Mouse (Mus musculus) B cell, adult 2 months (primary cell): Measurements from ENCODE around the gene Usp12.
A peak's percentile ranks its signal among the peaks of the same experiment; 100 is the strongest.

Experiments used
- DNase-seq, 2 experiments: peaks; one replicate each; pipeline ENCODE4 v3.0.0; 2022

The Usp12 gene

GRCm38 (mm10) chr5:146795728-146796127, 922 bp upstream of the Usp12 start:
- DNase-seq = no peak

DNA sequence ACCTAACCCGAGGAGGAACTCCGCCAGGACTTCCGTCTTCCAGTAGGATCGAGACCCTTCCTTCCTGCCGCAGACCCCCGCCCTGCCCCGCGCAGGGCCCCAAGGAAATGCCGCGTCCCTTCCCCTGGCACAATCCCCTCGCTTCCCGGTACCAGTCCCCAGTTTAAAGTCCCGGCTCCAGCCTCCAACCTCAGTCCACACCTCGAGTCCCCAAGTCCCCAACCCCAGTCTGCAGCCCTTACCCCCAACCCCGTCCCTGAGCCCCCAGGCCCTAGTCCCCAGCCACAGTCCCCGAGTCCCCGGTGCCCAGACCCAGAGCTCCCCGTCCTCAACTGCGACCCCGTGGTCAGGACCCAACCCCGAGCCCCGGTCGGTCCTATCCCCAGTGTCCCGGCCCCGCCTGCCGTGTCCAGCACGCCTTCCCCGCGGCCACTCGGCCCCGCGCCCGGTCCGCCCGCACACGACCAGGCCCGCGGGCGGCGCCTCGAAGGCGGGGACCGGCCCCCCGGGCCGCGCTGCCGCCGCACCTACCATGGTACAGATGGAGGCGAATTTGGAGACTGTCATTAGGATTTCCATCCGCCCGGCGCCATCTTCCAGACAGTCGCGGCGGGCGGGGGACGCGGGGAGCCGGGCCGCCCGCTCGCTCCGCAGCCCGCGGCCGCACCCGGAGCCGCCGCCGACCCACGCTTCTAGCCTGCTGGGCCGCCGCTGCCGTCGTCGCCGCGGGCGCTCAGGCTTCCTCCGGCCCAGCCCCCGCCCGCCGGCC, 538 bp downstream of the Usp12 start:
- no peak for DNase-seq

DNA sequence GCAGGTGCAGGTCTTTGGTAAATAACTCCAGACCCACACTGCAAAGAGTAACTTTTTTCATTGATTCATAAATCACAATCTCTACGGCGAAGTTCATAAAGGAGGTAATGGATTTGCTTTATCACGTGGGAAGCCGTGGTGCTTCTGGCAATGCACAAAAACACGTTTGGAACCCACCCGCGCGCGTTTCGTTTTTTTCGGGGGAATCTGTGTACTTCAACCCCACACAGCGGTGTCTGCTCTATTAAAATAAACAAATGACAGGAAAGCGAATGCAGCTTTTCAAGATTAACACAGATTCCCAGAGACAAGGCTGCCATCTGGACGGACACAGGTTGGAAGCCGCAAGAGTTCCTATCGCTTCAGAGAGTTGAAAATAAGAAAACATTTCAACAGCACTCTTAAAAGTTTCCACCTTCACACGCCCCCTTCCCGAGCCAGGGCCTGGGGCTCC, 1.1 kb downstream of the Usp12 start:
- DNase-seq = peak in 1 of 2 experiments; percentile 31

DNA sequence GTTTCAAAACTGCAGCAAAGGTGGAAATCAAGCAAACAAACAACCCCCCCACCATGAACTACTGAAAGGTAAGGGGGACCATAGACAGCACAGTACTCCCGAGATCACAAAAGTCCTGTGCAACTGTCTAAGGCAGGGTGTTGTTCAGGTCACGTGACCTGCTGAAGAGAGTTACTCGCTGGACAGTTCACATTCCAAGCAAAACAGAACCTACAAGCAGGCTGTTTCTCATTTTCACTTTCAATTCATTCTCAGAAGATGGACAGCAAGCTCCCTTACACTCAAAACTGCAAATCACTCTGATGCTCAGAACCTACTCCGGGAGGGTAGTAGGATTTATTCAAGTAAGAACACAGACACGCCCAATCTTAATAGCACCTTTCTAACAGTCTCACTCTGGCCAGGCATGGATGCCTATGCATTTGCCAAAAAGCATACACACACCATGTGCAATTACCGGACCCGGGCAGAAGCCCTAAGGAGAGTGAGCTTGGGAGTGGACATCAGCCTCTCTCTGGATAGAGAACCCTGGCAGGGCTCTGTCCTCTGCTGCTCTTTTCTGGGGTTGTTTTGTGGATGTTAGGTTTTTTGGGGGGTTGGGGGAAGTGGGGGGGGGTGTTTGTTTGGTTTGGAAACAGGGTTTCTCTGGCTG, 2.5 kb downstream of the Usp12 start:
- DNase-seq = no peak

DNA sequence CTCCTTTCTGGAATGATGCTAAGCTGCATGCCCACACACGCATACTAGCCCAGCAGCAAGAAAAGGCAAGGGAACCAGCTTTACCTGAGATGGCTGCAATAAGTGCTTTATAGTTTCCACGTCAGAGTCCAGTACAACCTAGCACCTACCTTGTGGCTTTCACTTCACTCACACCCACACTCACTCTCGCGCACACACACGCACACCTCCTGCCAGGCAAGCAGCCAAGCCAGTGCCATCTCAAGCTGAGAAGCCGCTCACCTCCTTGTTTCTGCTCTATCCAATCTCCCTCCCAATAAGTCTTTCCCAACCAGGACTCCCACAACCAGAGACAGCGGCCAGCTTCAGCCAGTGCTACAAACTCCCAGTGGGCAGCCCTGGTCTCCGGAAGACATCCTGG, 3.9 kb downstream of the Usp12 start:
- DNase-seq = no peak

DNA sequence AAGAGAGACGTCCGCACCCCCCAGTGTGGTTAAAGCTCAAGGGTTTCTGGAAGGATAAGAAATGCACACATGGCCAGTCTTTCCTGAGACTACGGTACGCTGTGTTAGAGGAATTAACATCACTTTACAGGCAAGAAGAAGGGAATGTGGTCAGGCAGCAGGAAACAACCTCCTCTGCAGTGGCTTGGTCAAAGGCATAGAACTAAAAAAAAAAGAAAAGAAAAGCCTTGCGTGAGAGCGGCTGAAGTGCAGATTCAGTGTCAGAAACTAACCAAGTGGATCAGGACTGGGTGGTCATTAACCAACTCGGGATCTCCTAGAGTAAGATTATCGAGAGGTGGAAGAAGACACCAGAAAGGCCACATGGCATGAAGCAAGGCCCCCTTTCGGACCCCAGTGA, 5.4 kb downstream of the Usp12 start:
- no peak for DNase-seq

DNA sequence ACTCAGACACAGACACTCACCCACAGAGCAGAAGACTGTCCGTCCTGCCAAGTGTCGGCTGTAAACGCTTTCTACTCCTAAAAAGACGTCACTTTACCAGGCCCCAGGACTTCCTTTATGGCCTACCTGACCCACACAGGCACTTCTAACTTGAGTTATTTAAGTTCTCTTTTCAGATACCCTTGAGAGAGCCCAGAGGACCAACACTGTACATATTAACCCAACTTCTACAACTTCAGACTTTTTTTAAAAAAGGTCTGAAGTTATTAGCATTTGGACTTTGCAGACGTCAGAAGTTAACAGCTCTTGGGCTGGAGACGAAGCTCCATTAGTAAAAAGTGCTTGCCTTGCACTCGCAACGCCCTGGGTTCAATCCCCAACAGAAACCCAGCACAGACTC, 8.7 kb downstream of the Usp12 start:
- no peak for DNase-seq

- DNase-seq = no peak
Observed at GRCm38 (mm10) chr5:146783891-146784290, 10.9 kb downstream of the Usp12 start.

DNA sequence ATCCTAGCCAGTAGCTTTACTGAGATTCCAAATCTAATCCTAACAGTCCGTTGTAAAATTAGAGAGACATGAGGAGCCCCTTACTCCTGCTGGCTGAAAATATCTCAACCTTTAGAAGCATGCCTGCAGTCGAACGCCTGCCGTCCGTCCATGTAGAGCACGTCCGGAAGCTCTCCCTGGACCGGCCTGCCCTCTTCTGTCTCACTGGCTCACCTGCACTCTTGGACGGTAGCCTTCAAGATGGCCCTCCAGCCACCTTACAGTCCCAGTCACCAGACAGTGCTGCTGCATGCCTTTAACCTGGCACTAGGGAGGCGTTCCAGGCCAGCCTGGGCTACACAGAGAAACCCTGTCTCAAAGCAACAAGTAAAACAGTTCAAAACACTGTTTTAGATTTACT, 11.5 kb downstream of the Usp12 start:
- DNase-seq = no peak

DNA sequence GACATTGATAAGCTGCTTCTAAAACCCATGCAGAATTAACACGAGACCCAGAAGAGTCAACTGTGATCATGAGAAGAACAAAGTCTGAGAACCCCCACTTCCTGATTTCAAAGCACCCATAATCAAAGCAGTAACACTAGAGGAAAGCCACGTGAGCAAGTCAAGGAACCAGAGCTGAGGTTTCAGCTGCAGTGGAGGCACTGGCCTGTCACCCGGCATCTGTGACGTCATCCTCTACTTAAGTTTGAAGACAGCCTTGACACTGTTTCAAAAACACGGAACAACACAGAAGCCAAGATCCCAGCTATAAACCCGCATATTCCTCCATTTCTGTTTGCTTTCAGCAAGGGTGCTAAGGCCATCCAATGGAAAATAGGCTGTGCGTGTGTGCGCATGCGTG, 13.1 kb downstream of the Usp12 start:
- DNase-seq = peak; percentile 75 to 82

DNA sequence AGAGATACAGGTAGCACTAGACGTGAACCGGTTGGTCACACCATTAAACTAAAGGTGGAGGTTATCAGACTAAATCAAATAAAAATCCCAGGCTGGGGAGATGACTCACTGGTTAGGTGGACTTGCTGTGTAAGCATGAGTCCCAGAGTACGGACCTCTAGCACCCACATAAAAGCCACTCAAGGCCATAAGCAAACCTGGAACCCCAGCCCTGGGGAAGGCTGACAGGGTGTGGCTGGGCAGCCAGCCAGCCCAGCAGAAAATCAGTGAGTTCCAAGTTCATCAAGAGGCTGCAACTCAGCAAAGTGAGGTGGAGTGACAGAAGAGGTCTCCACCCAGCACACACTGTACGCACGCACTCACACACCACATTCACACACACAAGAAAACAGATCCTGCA, 14.9 kb downstream of the Usp12 start:
- DNase-seq = no peak

- DNase-seq = no peak
Observed at GRCm38 (mm10) chr5:146776988-146777639, 17.7 kb downstream of the Usp12 start.

DNA sequence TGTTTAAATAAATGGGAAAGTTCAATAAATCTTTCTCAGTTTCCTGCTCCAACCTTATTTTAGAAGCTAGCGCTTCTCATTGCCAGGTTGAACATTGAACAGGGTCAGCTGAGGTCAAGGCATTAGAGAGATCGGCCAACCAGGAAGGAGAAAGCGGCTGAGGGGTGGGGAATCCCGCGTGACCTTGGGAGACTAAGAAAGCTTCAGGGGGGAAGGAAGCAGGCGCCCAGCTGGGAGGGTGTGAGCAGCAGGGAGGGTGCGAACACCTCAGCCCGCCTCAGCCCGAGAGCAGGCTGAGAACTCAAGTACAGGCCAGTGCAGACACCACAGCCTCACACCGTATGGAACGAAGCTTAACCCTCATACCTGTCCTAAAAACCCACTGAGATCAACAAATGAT, 22.8 kb downstream of the Usp12 start:
- DNase-seq = no peak

DNA sequence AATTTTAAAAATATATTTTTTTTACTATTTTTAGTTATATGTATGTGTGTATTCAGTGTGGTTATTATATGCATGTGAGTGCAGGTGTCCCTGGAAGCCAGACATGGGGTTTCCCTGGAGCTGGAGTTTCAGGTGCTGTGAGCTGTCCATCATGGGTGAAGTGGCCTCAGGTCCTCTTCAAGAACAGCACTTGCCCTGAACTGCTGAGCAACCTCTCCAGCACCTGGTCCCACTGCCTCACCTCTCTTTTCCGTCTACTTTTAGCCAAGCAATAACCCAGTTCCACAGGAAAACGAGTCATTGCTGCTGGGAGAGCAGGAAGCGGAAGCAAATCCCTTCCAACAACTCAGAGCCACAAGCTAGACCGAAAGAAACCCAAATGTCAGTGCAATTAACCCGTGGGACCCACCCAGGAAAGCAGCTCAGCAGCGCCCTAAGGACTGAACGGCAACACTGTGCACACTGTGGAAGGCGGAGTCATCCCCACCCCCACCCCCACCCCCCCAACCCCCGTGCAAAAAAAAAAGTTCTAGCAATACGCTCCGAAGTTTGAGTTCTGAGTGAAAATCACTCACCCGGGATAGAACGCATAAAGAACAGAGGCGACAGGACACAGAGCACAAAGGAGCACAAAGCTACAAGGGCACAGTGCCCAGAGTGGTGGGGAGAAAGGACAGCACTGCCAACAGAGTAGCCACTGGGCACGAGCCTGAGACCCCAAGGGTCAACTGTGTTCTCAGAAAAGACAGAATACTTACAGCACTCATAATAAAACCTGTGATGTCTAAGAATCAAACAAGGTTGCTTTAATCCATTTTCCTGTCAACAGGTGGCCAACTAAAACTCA, 24.6 kb downstream of the Usp12 start:
- no peak for DNase-seq

GRCm38 (mm10) chr5:146765791-146766190, 29.0 kb downstream of the Usp12 start:
- no peak for DNase-seq

DNA sequence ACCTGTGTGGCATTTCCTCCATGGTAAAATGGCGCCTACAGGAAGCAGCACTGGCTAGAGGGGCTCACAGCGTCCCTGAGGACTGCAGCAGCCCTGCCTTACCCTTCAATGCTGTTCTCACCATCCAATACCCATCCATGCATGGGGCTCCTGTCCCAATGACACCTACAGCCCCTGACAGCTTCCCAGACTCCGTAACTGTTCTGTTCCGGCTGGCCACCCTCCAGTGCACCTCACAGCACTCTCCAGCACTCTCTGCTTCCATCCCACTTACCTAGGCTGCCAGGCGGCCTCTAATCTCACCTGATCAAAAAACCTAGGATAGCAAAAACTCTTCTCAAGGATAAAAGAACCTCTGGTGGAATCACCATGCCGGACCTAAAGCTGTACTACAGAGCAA, 35.6 kb downstream of the Usp12 start:
- DNase-seq = no peak

GRCm38 (mm10) chr5:146757921-146758320, 36.9 kb downstream of the Usp12 start:
- DNase-seq = no peak

GRCm38 (mm10) chr5:146757316-146757715, 37.5 kb downstream of the Usp12 start:
- no peak for DNase-seq

GRCm38 (mm10) chr5:146753181-146753580, 41.6 kb downstream of the Usp12 start:
- DNase-seq = no peak

- no peak for DNase-seq
Observed at GRCm38 (mm10) chr5:146750958-146751357, 43.8 kb downstream of the Usp12 start.

GRCm38 (mm10) chr5:146750273-146750672, 44.5 kb downstream of the Usp12 start:
- DNase-seq = no peak

DNA sequence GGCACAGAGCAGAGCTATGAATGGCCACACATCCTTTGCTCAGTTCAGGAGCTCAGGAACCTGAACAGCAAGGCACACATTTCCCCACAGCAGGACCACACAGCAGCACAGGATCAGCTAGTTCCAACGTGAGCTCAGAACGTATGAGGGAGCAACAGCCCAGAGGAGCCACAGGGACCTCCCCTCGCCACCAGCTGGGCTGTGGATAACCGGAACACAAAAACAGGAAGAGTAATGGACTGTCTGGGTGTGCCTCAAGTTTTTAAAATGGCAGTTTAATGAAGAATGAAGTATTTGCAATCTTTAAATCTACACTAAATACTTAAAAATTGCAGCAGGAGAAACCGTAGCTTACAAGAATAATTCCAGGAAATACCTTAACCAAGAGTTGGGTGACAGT, 44.9 kb downstream of the Usp12 start:
- DNase-seq = no peak

DNA sequence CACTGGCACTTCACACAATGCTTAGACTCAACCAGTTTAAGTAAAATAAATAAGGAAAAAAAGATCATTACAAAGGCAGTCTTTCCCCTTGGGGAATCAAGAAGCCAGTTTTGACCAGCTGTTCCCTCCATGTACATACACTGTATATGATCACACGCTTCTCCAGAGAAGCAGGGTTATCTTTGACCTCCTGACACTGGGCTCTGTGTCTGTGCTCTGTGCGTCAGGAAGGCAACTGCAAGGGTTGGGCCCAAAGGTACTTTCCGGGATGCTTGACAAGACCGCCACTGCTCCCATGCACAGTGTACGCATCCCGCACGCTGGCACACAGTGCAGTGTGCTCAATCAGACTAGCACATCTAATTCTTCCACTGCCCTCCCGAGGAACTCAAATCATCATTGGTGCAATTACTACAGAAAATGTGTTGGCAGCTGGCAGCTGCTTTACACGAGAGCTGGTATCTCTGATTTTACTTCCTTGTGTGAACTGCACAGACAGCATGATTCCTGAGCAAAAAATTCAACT, 57.8 kb downstream of the Usp12 start:
- no peak for DNase-seq
